Mouse (Mus musculus) midbrain, embryonic 15.5 days (tissue): ENCODE measurements around the gene RPS10-NUDT3. TPM values are rescaled to one million over a fixed set of nuclear protein-coding genes. Genes with fewer than 3 reads are reported as not detected.

ENCODE experiments used
- ATAC-seq: fragments of 200-750 bp; cut with Nextera tagmentation; replicated peaks from 2 replicates; pipeline ENCODE4 v1.8.0; 2017; ENCODE audit warnings: moderate TSS enrichment
- H3K27ac ChIP-seq: fragments of 300-500 bp; sonication (generic); 2 replicates; pipeline ENCODE4 v1.5.1; 2015; ENCODE audit warnings: mild to moderate bottlenecking, inconsistent platforms
- H3K27me3 ChIP-seq: fragments of 300-500 bp; sonication (generic); replicated peaks from 2 replicates; pipeline ENCODE4 v1.6.1; 2015; ENCODE audit warnings: inconsistent platforms
- H3K36me3 ChIP-seq: fragments of 300-500 bp; sonication (generic); replicated peaks from 2 replicates; pipeline ENCODE4 v1.6.1; 2015; ENCODE audit warnings: inconsistent platforms
- H3K4me1 ChIP-seq: fragments of 300-500 bp; sonication (generic); 2 replicates; pipeline ENCODE4 v1.6.1; 2015; ENCODE audit warnings: inconsistent platforms
- H3K4me2 ChIP-seq: fragments of 300-500 bp; sonication (generic); 2 replicates; pipeline ENCODE4 v1.6.1; 2015; ENCODE audit warnings: inconsistent platforms, mild to moderate bottlenecking, moderate library complexity
- H3K4me3 ChIP-seq: fragments of 300-500 bp; sonication (generic); 2 replicates; pipeline ENCODE4 v1.5.1; 2015; ENCODE audit warnings: mild to moderate bottlenecking, inconsistent platforms
- H3K9ac ChIP-seq: fragments of 300-500 bp; sonication (generic); 2 replicates; pipeline ENCODE4 v1.6.1; 2015; ENCODE audit warnings: mild to moderate bottlenecking, inconsistent platforms
- H3K9me3 ChIP-seq: fragments of 300-500 bp; sonication (generic); 2 replicates; pipeline ENCODE4 v1.6.1; 2016; ENCODE audit warnings: inconsistent platforms
- WGBS: fragments of 180-500 bp; shearing (Covaris S2); methylation state at CpG from one replicate; pipeline ENCODE4 v1.1.7; 2015; ENCODE audit warnings: mixed read lengths; 5-methylcytosine and 5-hydroxymethylcytosine counted together
- polyA plus RNA-seq: library from polyadenylated mRNA; unstranded; fragments of >200 nt; fragmentation: Nextera tagmentation; extraction: Ambion mirVana; gene quantifications from 2 replicates; pipeline ENCODE4 v1.2.1, GENCODE M21; 2015

RPS10-NUDT3 gene
- polyA plus RNA-seq, 1 experiment from 2014 or later: not detected

DNA sequence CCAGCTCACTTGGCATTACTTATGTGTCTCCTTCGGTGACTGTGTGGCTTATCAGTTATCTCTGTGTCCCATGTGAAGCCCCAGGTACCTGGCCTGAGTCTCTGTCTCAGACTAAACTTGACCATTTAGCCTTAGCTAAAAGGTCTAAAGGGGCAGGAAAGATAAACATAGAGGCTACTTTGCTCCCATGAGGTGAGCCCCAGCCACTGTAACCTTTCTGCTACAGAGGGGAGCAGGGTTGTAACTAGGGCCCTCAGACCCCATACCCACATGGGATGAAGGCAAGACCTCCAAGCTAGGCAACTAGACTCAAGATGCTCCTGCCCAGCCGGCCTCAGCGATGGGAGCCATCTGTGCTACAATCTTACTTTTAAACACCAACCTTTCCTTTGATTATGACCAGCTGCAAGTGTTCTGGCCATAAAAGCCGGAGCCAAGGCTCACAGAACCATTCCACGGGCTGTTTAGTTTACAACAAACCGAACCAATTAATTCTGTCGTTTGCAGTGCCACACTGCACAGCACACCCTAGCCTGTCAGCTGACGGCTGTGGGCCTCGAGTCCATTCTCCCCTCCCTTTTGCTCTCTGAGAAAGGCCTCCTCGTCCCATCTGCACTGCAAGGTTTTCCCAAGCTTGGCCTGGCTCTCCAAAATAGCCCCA lies 59.8 kb downstream of the RPS10-NUDT3 start:
- Histone ChIP-seq H3K4me3 (no peak overlapping the region), H3K9me3 (no peaks in the 10 kb centered on the region), H3K27me3 (no peaks in the 10 kb centered on the region), H3K4me1 (no peaks in the 10 kb centered on the region), H3K36me3 (peaks cover 12% of the 10 kb centered on the region; the same call in 1 of the 2 replicates), H3K9ac (no peak overlapping the region), H3K4me2 (no peak overlapping the region), H3K27ac (no peak overlapping the region)
- 90% methylated on average over 10 of the region's 10 CpGs for WGBS
- no peak for ATAC-seq

DNA sequence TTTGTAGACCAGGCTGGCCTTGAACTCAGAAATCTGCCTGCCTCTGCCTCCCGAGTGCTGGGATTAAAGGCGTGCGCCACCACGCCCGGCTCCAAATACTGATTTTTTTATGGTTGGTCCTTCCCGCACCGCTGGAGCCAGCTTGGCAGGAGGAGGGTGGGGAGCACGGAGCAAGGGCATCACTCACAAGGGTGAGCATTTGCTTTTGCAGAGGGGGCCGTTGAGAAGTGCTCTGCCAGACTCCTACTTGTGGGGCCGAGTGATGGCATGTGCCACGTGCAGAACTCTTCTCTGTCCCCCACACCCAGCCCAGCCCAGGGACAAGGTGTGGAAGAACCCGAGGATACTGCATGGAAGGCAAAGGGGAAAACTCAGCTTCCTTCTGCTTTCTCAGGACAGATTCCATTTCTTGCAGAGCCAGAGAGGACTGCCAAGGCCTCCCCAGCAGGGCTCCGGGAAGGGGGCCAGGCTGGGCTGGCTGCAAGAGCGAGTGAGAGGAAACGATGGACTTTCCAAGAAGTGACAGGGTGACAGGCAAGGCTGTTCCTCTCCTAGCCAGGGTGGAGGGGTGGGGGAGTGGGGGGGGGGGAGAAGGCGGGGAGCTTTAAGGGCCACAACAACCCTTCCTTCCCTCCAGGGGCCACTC lies 60.4 kb downstream of the RPS10-NUDT3 start:
- Histone ChIP-seq H3K4me2 (no peak overlapping the region), H3K9me3 (no peaks in the 10 kb centered on the region), H3K27ac (no peak overlapping the region), H3K36me3 (peaks cover 12% of the 10 kb centered on the region; the same call in 1 of the 2 replicates), H3K4me3 (no peak overlapping the region), H3K9ac (no peak overlapping the region), H3K27me3 (no peaks in the 10 kb centered on the region), H3K4me1 (no peaks in the 10 kb centered on the region)
- WGBS: 87% methylated on average over 16 of the region's 16 CpGs
- ATAC-seq: no peak

- 90% methylated on average over 10 of the region's 10 CpGs for WGBS
- Histone ChIP-seq H3K27me3 (no peaks in the 10 kb centered on the region), H3K27ac (no peak overlapping the region), H3K9ac (no peak overlapping the region), H3K36me3 (peaks cover 5% of the 10 kb centered on the region; the same call in 1 of the 2 replicates), H3K4me1 (no peaks in the 10 kb centered on the region), H3K4me2 (no peak overlapping the region), H3K9me3 (no peaks in the 10 kb centered on the region), H3K4me3 (no peak overlapping the region)
- ATAC-seq: no peak
Observed at GRCm38 (mm10) chr17:27573772-27574320, 61.2 kb downstream of the RPS10-NUDT3 start.

DNA sequence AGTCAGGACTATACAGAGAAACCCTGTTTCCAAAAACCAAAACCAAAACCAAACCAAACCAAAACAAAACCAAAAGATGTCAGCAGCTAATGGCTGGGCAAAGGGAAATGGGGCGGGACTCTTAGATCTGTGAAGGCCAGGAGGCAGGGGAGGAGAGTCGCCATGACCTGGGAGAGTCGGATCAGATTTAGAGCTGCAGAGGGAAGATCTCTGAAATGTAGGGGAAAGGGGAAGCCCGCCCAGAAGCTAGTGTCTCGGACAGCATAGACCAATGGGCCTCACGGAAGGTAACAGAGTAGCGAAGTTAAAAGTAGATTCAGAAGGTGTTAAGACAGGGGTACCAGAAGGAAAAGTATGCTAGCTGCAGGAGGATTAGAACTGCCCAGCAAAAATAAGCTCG lies 63.7 kb downstream of the RPS10-NUDT3 start:
- WGBS: 80% methylated on average over 8 of the region's 8 CpGs
- H3K9me3 ChIP-seq: no peaks in the 10 kb centered on the region
- no peak for ATAC-seq
- H3K27me3 ChIP-seq: no peaks in the 10 kb centered on the region
- H3K4me1 ChIP-seq: peaks cover 7% of the 10 kb centered on the region
- no peak overlapping the region for H3K4me2 ChIP-seq
- no peak overlapping the region for H3K9ac ChIP-seq
- no peak overlapping the region for H3K4me3 ChIP-seq
- H3K36me3 ChIP-seq: no peaks in the 10 kb centered on the region
- no peak overlapping the region for H3K27ac ChIP-seq

GRCm38 (mm10) chr17:27568228-27568627 lies 66.8 kb downstream of the RPS10-NUDT3 start:
- no peaks in the 10 kb centered on the region for H3K27me3 ChIP-seq
- H3K4me2 ChIP-seq: no peak overlapping the region
- H3K27ac ChIP-seq: no peak overlapping the region
- no peaks in the 10 kb centered on the region for H3K36me3 ChIP-seq
- 87% methylated on average over 5 of the region's 5 CpGs for WGBS
- no peaks in the 10 kb centered on the region for H3K9me3 ChIP-seq
- peaks cover 29% of the 10 kb centered on the region for H3K4me1 ChIP-seq
- H3K9ac ChIP-seq: no peak overlapping the region
- ATAC-seq: no peak
- no peak overlapping the region for H3K4me3 ChIP-seq

DNA sequence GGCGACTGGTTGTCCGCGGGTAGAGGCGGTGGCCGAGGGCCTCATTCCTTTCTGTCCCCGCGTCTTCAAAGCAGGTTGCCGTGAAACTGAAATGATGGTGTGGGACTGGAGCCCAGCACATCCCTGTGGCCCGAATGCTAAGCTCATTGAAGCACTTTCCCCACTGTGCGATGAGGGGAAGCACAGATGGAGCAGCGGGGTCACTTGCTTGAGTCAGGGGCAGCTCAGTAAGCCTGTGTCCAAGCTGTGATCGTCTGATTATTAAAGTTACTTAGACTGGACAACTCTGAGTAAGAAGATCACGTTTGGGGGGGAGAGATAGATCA lies 69.1 kb downstream of the RPS10-NUDT3 start:
- Histone ChIP-seq H3K36me3 (no peaks in the 10 kb centered on the region), H3K27me3 (no peaks in the 10 kb centered on the region), H3K4me2 (peak overlapping the region; percentile 93), H3K9ac (peak overlapping the region; percentile 70), H3K4me3 (peak overlapping the region; percentile 78), H3K4me1 (peaks cover 31% of the 10 kb centered on the region), H3K9me3 (no peaks in the 10 kb centered on the region), H3K27ac (peak overlapping the region; percentile 69; the same call in 1 of the 2 replicates)
- no peak for ATAC-seq
- WGBS: under 1% methylated on average over 13 of the region's 13 CpGs

- H3K9ac ChIP-seq: peak within 1 kb of the TSS; percentile 73
- no peaks in the 10 kb centered on the region for H3K27me3 ChIP-seq
- H3K36me3 ChIP-seq: no peaks in the 10 kb centered on the region
- peak within 1 kb of the TSS; percentile 71 for H3K27ac ChIP-seq
- H3K4me1 ChIP-seq: peaks cover 31% of the 10 kb centered on the region
- H3K9me3 ChIP-seq: no peaks in the 10 kb centered on the region
- peak; percentile 96 for ATAC-seq
- H3K4me3 ChIP-seq: peak within 1 kb of the TSS; percentile 78
- under 1% methylated on average over 58 of the region's 58 CpGs for WGBS
- peak within 1 kb of the TSS; percentile 93 for H3K4me2 ChIP-seq
Observed at GRCm38 (mm10) chr17:27565163-27565941, 69.7 kb downstream of the RPS10-NUDT3 start, which contains the start of gene AI413582. AI413582 (minus strand) TSS chr17:27565756.

DNA sequence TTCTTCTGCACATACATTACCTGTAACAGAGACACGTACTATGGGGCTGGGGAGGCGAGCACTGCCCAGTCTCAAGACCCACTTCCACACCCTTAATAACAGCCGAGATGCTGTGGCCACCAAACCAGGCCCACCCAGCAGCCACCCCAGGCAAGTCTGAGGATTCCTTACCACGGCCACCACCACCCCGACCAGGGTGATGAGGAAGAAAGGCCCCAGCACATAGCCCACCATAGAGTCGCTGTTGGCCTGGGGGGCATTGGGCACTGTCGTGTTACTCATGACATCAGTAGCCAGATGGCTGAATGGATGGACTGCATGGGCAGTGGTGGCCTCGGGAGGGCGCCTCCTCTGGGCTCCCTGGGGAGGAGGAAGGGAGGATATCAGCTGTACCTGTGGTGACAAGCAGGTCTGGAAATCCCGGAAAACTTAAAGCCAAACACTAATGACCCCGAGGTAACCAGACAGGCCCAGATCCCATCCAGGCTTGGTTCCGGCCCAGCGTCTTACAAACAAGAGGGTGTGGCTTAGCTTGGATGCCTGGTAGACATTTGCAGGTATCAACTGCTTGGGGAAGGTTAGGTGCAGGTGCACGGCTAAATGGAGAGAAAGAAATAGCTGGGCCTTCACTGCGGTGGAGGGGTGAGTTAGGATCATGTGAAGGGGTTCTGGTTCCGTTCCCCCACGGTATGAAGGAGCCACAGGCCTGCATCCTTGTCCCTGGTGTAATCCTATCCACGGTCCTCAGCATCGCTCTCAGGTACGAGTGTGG lies 70.4 kb downstream of the RPS10-NUDT3 start:
- Histone ChIP-seq H3K9me3 (no peaks in the 10 kb centered on the region), H3K4me3 (peak overlapping the region; percentile 78), H3K27ac (peak overlapping the region; percentile 71; the same call in 1 of the 2 replicates), H3K9ac (peak overlapping the region; percentile 73), H3K4me1 (peaks cover 31% of the 10 kb centered on the region), H3K36me3 (no peaks in the 10 kb centered on the region), H3K4me2 (peak overlapping the region; percentile 93), H3K27me3 (no peaks in the 10 kb centered on the region)
- ATAC-seq: no peak
- WGBS: 13% methylated on average over 20 of the region's 20 CpGs

DNA sequence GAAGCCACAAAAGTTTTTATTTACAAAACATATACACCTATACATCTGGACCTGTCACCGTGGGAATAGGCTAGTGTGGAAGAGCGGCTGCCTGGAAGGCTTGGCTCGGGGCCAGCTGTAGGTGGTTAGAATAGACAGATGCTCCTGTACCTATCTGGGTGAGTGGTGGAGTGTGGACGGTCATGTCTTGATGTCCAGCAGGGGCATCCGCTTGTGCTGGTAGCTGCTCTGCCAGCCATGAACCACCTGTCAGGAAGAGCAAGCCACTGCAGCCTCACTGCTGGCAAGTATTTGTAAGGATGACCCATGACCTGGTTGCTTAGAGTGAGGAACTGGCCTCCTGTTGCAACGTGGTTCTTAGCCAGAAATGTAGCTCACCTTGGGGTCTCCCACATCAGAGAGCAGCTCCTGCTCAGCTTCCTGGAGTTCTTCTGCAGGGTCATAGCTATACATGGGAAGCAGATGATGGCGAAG lies 71.2 kb downstream of the RPS10-NUDT3 start:
- 57% methylated on average over 7 of the region's 7 CpGs for WGBS
- Histone ChIP-seq H3K36me3 (no peaks in the 10 kb centered on the region), H3K27ac (no peak overlapping the region), H3K4me2 (peak overlapping the region; percentile 93; the same call in 1 of the 2 replicates), H3K27me3 (no peaks in the 10 kb centered on the region), H3K4me3 (no peak overlapping the region), H3K9ac (no peak overlapping the region), H3K9me3 (no peaks in the 10 kb centered on the region), H3K4me1 (peaks cover 36% of the 10 kb centered on the region)
- no peak for ATAC-seq

DNA sequence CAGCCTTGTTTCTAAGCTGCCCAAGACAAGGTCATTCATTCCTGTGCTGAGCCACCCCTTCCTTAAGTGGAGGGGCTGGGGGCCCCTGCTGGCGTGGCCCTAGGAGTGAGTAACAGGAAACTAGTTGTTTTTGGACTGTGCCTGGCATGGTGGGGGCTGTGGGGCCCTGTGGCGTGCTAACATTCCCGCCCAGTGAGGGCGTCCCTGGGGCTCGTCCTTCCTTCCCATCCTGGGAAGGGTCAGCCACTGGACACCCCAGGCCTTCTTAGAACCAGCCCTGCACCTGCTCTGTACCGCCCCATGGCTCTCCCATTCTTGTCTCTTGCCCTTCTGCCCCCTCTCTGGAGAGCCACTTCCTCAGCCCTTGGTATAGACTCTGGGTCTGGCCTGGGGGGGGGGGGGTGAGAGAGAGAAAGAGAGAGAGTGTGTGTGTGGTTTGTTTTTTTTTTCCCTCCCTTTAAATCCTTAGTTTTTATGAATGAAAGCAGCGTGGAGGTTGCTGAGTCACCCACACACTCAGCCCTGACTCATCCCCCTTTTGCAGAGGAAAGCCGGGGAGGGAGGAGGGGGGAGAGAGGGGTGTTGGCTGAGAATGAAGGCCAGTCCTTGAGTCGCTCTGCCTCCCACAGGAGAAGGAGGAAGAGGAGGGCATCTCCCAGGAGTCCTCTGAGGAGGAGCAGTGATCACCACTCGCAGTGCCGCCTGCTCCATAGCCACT lies 73.1 kb downstream of the RPS10-NUDT3 start:
- no peaks in the 10 kb centered on the region for H3K9me3 ChIP-seq
- no peak overlapping the region for H3K27ac ChIP-seq
- H3K27me3 ChIP-seq: no peaks in the 10 kb centered on the region
- H3K4me1 ChIP-seq: peaks cover 51% of the 10 kb centered on the region
- H3K4me3 ChIP-seq: no peak overlapping the region
- H3K9ac ChIP-seq: no peak overlapping the region
- no peak overlapping the region for H3K4me2 ChIP-seq
- ATAC-seq: no peak
- WGBS: 58% methylated on average over 7 of the region's 11 CpGs
- no peaks in the 10 kb centered on the region for H3K36me3 ChIP-seq

GRCm38 (mm10) chr17:27560926-27561480 lies 74.0 kb downstream of the RPS10-NUDT3 start:
- Histone ChIP-seq H3K4me2 (no peak overlapping the region), H3K9ac (no peak overlapping the region), H3K9me3 (no peaks in the 10 kb centered on the region), H3K4me1 (peaks cover 44% of the 10 kb centered on the region), H3K4me3 (no peak overlapping the region), H3K27ac (no peak overlapping the region), H3K36me3 (no peaks in the 10 kb centered on the region), H3K27me3 (no peaks in the 10 kb centered on the region)
- WGBS: 89% methylated on average over 13 of the region's 13 CpGs
- ATAC-seq: no peak
